Comparison of ENCODE assay signal across 9 mouse cellular contexts in genomic region chr2:153529365-153529781, GRCm38 (mm10). TPM values are rescaled to one million over a fixed set of nuclear protein-coding genes. Genes with fewer than 3 reads are reported as not detected.
DNase-seq lines count a peak whose midpoint lies in the region; ATAC-seq and TF ChIP-seq lines count a peak whose summit lies in the region.
"Had no signal": no experiment of that assay in that cellular context is flagged by ENCODE, and none has a peak within 500 bp of the region (broad histone marks: within the 10 kb centered on the region; RNA-seq: fewer than 3 reads in every experiment).

No protein-coding gene starts in this region.

- no peaks in the 10 kb centered on the region for H3K9me3 ChIP-seq in forebrain, embryonic 13.5 days (replicated peaks)
- no peaks in the 10 kb centered on the region for H3K9me3 ChIP-seq in hindbrain, embryonic 11.5 days (ENCODE audit: control insufficient read depth, low read length)
- H3K9me3 ChIP-seq in limb, embryonic 14.5 days (ENCODE audit: control insufficient read depth, low read length) = no peaks in the 10 kb centered on the region
- no peaks in the 10 kb centered on the region for H3K9me3 ChIP-seq in midbrain, embryonic 14.5 days (ENCODE audit: control insufficient read depth, low read length)

- peak overlapping the region; percentile 89 for H3K4me3 ChIP-seq in layer of hippocampus, adult 2 months
- H3K4me3 ChIP-seq in forebrain, embryonic 13.5 days = peak overlapping the region; percentile 68
- peak overlapping the region; percentile 70 for H3K4me3 ChIP-seq in hindbrain, embryonic 11.5 days (ENCODE audit: low read depth, low read length)
- H3K4me3 ChIP-seq in limb, embryonic 14.5 days (replicated peaks; ENCODE audit: low read length) = peak overlapping the region; percentile 60
- peak overlapping the region; percentile 79 for H3K4me3 ChIP-seq in midbrain, embryonic 14.5 days (replicated peaks; ENCODE audit: low read depth, low read length)

- under 1% methylated on average over 49 of the region's 53 CpGs for WGBS in forebrain, embryonic 13.5 days
- under 1% methylated on average over 35 of the region's 53 CpGs for WGBS in hindbrain, embryonic 11.5 days
- 1% methylated on average over 29 of the region's 53 CpGs for WGBS in limb, embryonic 14.5 days
- WGBS in midbrain, embryonic 14.5 days = under 1% methylated on average over 53 of the region's 53 CpGs

- H3K27ac ChIP-seq in layer of hippocampus, adult 2 months = peak overlapping the region; percentile 95
- peak overlapping the region; percentile 86 for H3K27ac ChIP-seq in forebrain, embryonic 13.5 days
- peak overlapping the region; percentile 96 for H3K27ac ChIP-seq in hindbrain, embryonic 11.5 days (ENCODE audit: low read depth, low read length)
- H3K27ac ChIP-seq in limb, embryonic 14.5 days (replicated peaks; ENCODE audit: low read depth, low read length) = no peak overlapping the region
- peak overlapping the region; percentile 95 for H3K27ac ChIP-seq in midbrain, embryonic 14.5 days (replicated peaks; ENCODE audit: low read depth, low read length)

- peak overlapping the region; percentile 82 for H3K9ac ChIP-seq in forebrain, embryonic 13.5 days
- peak overlapping the region; percentile 85 for H3K9ac ChIP-seq in hindbrain, embryonic 11.5 days (ENCODE audit: low read depth, low read length)
- peak overlapping the region; percentile 52 for H3K9ac ChIP-seq in limb, embryonic 14.5 days (ENCODE audit: low read depth, low read length, severe bottlenecking)
- peak overlapping the region; percentile 90 for H3K9ac ChIP-seq in midbrain, embryonic 14.5 days (replicated peaks; ENCODE audit: low read length)

- peaks cover 39% of the 10 kb centered on the region for H3K4me1 ChIP-seq in forebrain, embryonic 13.5 days
- peaks cover 18% of the 10 kb centered on the region for H3K4me1 ChIP-seq in hindbrain, embryonic 11.5 days (replicated peaks; ENCODE audit: control insufficient read depth, insufficient read depth, low read length)
- peaks cover 11% of the 10 kb centered on the region for H3K4me1 ChIP-seq in limb, embryonic 14.5 days (ENCODE audit: control insufficient read depth, insufficient read depth, low read length)
- peaks cover 33% of the 10 kb centered on the region for H3K4me1 ChIP-seq in midbrain, embryonic 14.5 days (ENCODE audit: control insufficient read depth, insufficient read depth, low read length)

- H3K27me3 ChIP-seq in forebrain, embryonic 13.5 days = peaks cover 21% of the 10 kb centered on the region
- peaks cover 17% of the 10 kb centered on the region; the same call in 1 of the 2 replicates for H3K27me3 ChIP-seq in hindbrain, embryonic 11.5 days (ENCODE audit: control insufficient read depth, insufficient read depth, low read length)
- H3K27me3 ChIP-seq in limb, embryonic 14.5 days (ENCODE audit: control insufficient read depth, insufficient read depth, low read length) = peaks cover 45% of the 10 kb centered on the region
- no peaks in the 10 kb centered on the region for H3K27me3 ChIP-seq in midbrain, embryonic 14.5 days (ENCODE audit: control insufficient read depth, insufficient read depth, low read length)

- DNase-seq in layer of hippocampus, adult 2 months (ENCODE audit: low spot score in 2 of 2) = no peak
- DNase-seq in layer of hippocampus, postnatal 36 days = no peak
- DNase-seq in adrenal gland, postnatal 36 days = peak; percentile 72 to 76
- peak; percentile 72 for DNase-seq in hindbrain, embryonic 11.5 days (ENCODE audit: low spot score)
- DNase-seq in limb, embryonic 14.5 days (ENCODE audit: low spot score) = no peak
- DNase-seq in midbrain, embryonic 14.5 days = peak; percentile 72
- peak; percentile 37 for DNase-seq in thymus, postnatal 14 days

- peak; percentile 7; the same call in 1 of the 2 replicates for ATAC-seq in forebrain, embryonic 13.5 days
- ATAC-seq in hindbrain, embryonic 11.5 days (ENCODE audit: low FRiP score) = peak; percentile 5; the same call in 1 of the 2 replicates
- ATAC-seq in limb, embryonic 14.5 days (ENCODE audit: low FRiP score, low read depth) = 0 out of 2 replicates have a peak, but pooled peaks have one; percentile 14
- peak; percentile 13 for ATAC-seq in midbrain, embryonic 14.5 days (ENCODE audit: low FRiP score, low TSS enrichment)

- no peaks in the 10 kb centered on the region for H3K36me3 ChIP-seq in forebrain, embryonic 13.5 days (ENCODE audit: poor library complexity, severe bottlenecking)
- no peaks in the 10 kb centered on the region for H3K36me3 ChIP-seq in hindbrain, embryonic 11.5 days (ENCODE audit: control insufficient read depth, insufficient read depth, low read length)
- no peaks in the 10 kb centered on the region for H3K36me3 ChIP-seq in limb, embryonic 14.5 days (ENCODE audit: control insufficient read depth, insufficient read depth, low read length)
- H3K36me3 ChIP-seq in midbrain, embryonic 14.5 days (ENCODE audit: control insufficient read depth, insufficient read depth, low read length) = no peaks in the 10 kb centered on the region

- TF ChIP-seq CTCF in layer of hippocampus, adult 2 months (conservative IDR thresholded peaks at IDR 0.05) = no peak

- H3K4me2 ChIP-seq in forebrain, embryonic 13.5 days = peak overlapping the region; percentile 94
- H3K4me2 ChIP-seq in hindbrain, embryonic 11.5 days (replicated peaks; ENCODE audit: low read depth, low read length) = peak overlapping the region; percentile 99
- peak overlapping the region; percentile 100 for H3K4me2 ChIP-seq in limb, embryonic 14.5 days (replicated peaks; ENCODE audit: low read depth, low read length, severe bottlenecking)
- peak overlapping the region; percentile 88 for H3K4me2 ChIP-seq in midbrain, embryonic 14.5 days (ENCODE audit: low read length)

- no peak for TF ChIP-seq POLR2A in limb, embryonic 14.5 days (IDR thresholded peaks at IDR 0.05; ENCODE audit: borderline replicate concordance, extremely low read depth, insufficient read depth, insufficient read length)

RNA-seq across cellular contexts. Expression of gene Nol4l, which starts 0.4 kb away (rescaled TPM):
- total RNA-seq in layer of hippocampus, adult 2 months (2021) = 10 to 100 TPM; 47.6 to 52.1 TPM
- 10 to 100 TPM; 47.0 to 47.3 TPM for total RNA-seq in layer of hippocampus, postnatal 36 days (2021)
- 10 to 100 TPM; 12.8 to 13.3 TPM for total RNA-seq in adrenal gland, postnatal 36 days (2021)
- 32.1 and 36.7 TPM in 2 replicates for polyA plus RNA-seq in forebrain, embryonic 13.5 days (2015; fragmentation: Nextera tagmentation; extraction: Ambion mirVana)
- polyA plus RNA-seq in hindbrain, embryonic 11.5 days (2014; fragmentation: Nextera tagmentation; extraction: Ambion mirVana) = 26.0 and 26.7 TPM in 2 replicates
- 19.5 and 24.5 TPM in 2 replicates for polyA plus RNA-seq in limb, embryonic 14.5 days (2012; rRNA removed)
- polyA plus RNA-seq in limb, embryonic 14.5 days (2014; fragmentation: Nextera tagmentation; extraction: Ambion mirVana) = 10.1 and 11.9 TPM in 2 replicates
- polyA plus RNA-seq in midbrain, embryonic 14.5 days (2014; fragmentation: Nextera tagmentation; extraction: Ambion mirVana) = 44.8 and 51.7 TPM in 2 replicates

RNA-seq across cellular contexts. Expression of gene 4930404H24Rik, which starts 36.8 kb away (rescaled TPM):
- total RNA-seq in layer of hippocampus, adult 2 months (2021) = not detected
- total RNA-seq in layer of hippocampus, postnatal 36 days (2021) = not detected
- total RNA-seq in adrenal gland, postnatal 36 days (2021) = not detected
- polyA plus RNA-seq in forebrain, embryonic 13.5 days (2015; fragmentation: Nextera tagmentation; extraction: Ambion mirVana) = not detected in 2 replicates
- polyA plus RNA-seq in hindbrain, embryonic 11.5 days (2014; fragmentation: Nextera tagmentation; extraction: Ambion mirVana) = not detected in 2 replicates
- polyA plus RNA-seq in limb, embryonic 14.5 days (2012; rRNA removed) = not detected in 2 replicates
- not detected in 2 replicates for polyA plus RNA-seq in limb, embryonic 14.5 days (2014; fragmentation: Nextera tagmentation; extraction: Ambion mirVana)
- polyA plus RNA-seq in midbrain, embryonic 14.5 days (2014; fragmentation: Nextera tagmentation; extraction: Ambion mirVana) = not detected in 2 replicates
- total RNA-seq: neutrophil, adult 5-6 weeks had no signal

Comparison
In these comparisons a context has a peak if more than half of its experiments do, and no peak if none do; other contexts are left out.
1. DNase-seq: peak in adrenal gland, postnatal 36 days (2 of 2), hindbrain, embryonic 11.5 days (single experiment), midbrain, embryonic 14.5 days (single experiment) and thymus, postnatal 14 days (single experiment); none in layer of hippocampus, adult 2 months (0 of 2), layer of hippocampus, postnatal 36 days (0 of 2) and limb, embryonic 14.5 days (single experiment).
2. Peak in every context shown above with its lines, with median percentiles within 50 percentile points of each other: H3K4me3 ChIP-seq, ATAC-seq, H3K4me2 ChIP-seq and H3K9ac ChIP-seq.